Mouse (Mus musculus) limb, embryonic 15.5 days (tissue): ENCODE measurements around the gene Gpr108. TPM values are rescaled to one million over a fixed set of nuclear protein-coding genes. Genes with fewer than 3 reads are reported as not detected.
A peak's percentile ranks its signal among the peaks of the same experiment; 100 is the strongest.

Source experiments
- ATAC-seq: fragments of 200-750 bp; cut with Nextera tagmentation; 2 replicates; pipeline ENCODE4 v1.8.0; 2017; ENCODE audit warnings: low read depth, moderate TSS enrichment; ENCODE audit not compliant: insufficient number of reproducible peaks, low FRiP score, low TSS enrichment
- H3K27ac ChIP-seq: fragments of 300-500 bp; sonication (generic); 2 replicates; pipeline ENCODE4 v1.5.1; 2015; ENCODE audit warnings: moderate library complexity, mild to moderate bottlenecking, inconsistent platforms
- H3K27me3 ChIP-seq: fragments of 300-500 bp; sonication (generic); 2 replicates; pipeline ENCODE4 v1.6.1; 2015; ENCODE audit warnings: inconsistent platforms
- H3K36me3 ChIP-seq: fragments of 300-500 bp; sonication (generic); 2 replicates; pipeline ENCODE4 v1.6.1; 2015; ENCODE audit warnings: inconsistent platforms
- H3K4me1 ChIP-seq: fragments of 300-500 bp; sonication (generic); 2 replicates; pipeline ENCODE4 v1.6.1; 2015; ENCODE audit warnings: inconsistent platforms
- H3K4me2 ChIP-seq: fragments of 300-500 bp; sonication (generic); 2 replicates; pipeline ENCODE4 v1.6.1; 2015; ENCODE audit warnings: mild to moderate bottlenecking, inconsistent platforms
- H3K4me3 ChIP-seq: fragments of 300-500 bp; sonication (generic); 2 replicates; pipeline ENCODE4 v1.5.1; 2015; ENCODE audit warnings: mild to moderate bottlenecking, inconsistent platforms
- H3K9ac ChIP-seq: fragments of 300-500 bp; sonication (generic); 2 replicates; pipeline ENCODE4 v1.6.1; 2015; ENCODE audit warnings: inconsistent platforms
- H3K9me3 ChIP-seq: fragments of 300-500 bp; sonication (generic); 2 replicates; pipeline ENCODE4 v1.6.1; 2016; ENCODE audit warnings: inconsistent platforms
- WGBS: fragments of 180-500 bp; shearing (Covaris S2); methylation state at CpG from one replicate; pipeline ENCODE4 v1.1.7; 2015; 5-methylcytosine and 5-hydroxymethylcytosine counted together
- polyA plus RNA-seq: library from polyadenylated mRNA; unstranded; fragments of >200 nt; fragmentation: Nextera tagmentation; extraction: Ambion mirVana; gene quantifications from 2 replicates; pipeline ENCODE4 v1.2.1, GENCODE M21; 2015

Gpr108 gene
- polyA plus RNA-seq, 1 experiment from 2014 or later: 43.6 TPM

GRCm38 (mm10) chr17:57264972-57265945, 17.0 kb upstream of the Gpr108 start:
- no peaks in the 10 kb centered on the region for H3K27me3 ChIP-seq
- peak overlapping the region; percentile 10; the same call in 1 of the 2 replicates for H3K4me3 ChIP-seq
- H3K9me3 ChIP-seq: no peaks in the 10 kb centered on the region
- peak; percentile 61; the same call in 1 of the 2 replicates for ATAC-seq
- no peak overlapping the region for H3K9ac ChIP-seq
- H3K36me3 ChIP-seq: peaks cover 39% of the 10 kb centered on the region
- WGBS: 30% methylated on average over 21 of the region's 22 CpGs
- peaks cover 9% of the 10 kb centered on the region; the same call in 1 of the 2 replicates for H3K4me1 ChIP-seq
- H3K27ac ChIP-seq: peak overlapping the region; percentile 34; the same call in 1 of the 2 replicates
- H3K4me2 ChIP-seq: peak overlapping the region; percentile 30; the same call in 1 of the 2 replicates

- H3K9ac ChIP-seq: no peak overlapping the region
- no peaks in the 10 kb centered on the region for H3K9me3 ChIP-seq
- no peaks in the 10 kb centered on the region for H3K27me3 ChIP-seq
- ATAC-seq: no peak
- H3K4me1 ChIP-seq: peaks cover 9% of the 10 kb centered on the region; the same call in 1 of the 2 replicates
- H3K4me2 ChIP-seq: no peak overlapping the region
- 86% methylated on average over 2 of the region's 2 CpGs for WGBS
- H3K4me3 ChIP-seq: no peak overlapping the region
- no peak overlapping the region for H3K27ac ChIP-seq
- H3K36me3 ChIP-seq: peaks cover 50% of the 10 kb centered on the region
Observed at GRCm38 (mm10) chr17:57264164-57264563, 15.9 kb upstream of the Gpr108 start.

GRCm38 (mm10) chr17:57262901-57263550, 14.8 kb upstream of the Gpr108 start:
- 89% methylated on average over 17 of the region's 17 CpGs for WGBS
- peaks cover 60% of the 10 kb centered on the region for H3K36me3 ChIP-seq
- no peak overlapping the region for H3K9ac ChIP-seq
- ATAC-seq: no peak
- no peaks in the 10 kb centered on the region for H3K27me3 ChIP-seq
- no peak overlapping the region for H3K27ac ChIP-seq
- H3K9me3 ChIP-seq: no peaks in the 10 kb centered on the region
- H3K4me3 ChIP-seq: no peak overlapping the region
- peaks cover 9% of the 10 kb centered on the region; the same call in 1 of the 2 replicates for H3K4me1 ChIP-seq
- H3K4me2 ChIP-seq: no peak overlapping the region

DNA sequence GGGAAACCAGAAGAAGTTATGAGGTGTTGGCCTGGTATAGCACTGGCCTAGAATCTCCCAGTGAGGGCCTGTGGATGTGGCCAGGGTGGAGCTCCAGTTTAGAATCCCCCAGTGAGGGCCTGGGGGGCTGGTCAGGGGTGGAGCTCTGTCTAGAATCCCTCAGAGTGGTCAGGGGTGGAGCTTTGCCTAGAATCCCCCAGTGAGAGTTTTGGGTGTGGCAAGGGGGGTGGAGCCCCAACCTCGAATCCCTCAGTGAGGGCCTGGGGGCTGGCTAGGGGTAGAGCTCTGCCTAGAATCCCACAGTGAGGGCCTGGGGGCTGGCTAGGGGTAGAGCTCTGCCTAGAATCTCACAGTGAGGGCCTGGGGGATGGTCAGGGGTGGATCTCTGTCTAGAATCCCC, 13.6 kb upstream of the Gpr108 start:
- H3K9ac ChIP-seq: no peak overlapping the region
- no peaks in the 10 kb centered on the region for H3K27me3 ChIP-seq
- H3K4me1 ChIP-seq: peaks cover 9% of the 10 kb centered on the region; the same call in 1 of the 2 replicates
- no peaks in the 10 kb centered on the region for H3K9me3 ChIP-seq
- H3K4me2 ChIP-seq: no peak overlapping the region
- no peak overlapping the region for H3K27ac ChIP-seq
- peaks cover 70% of the 10 kb centered on the region for H3K36me3 ChIP-seq
- WGBS: 29% methylated on average over 1 of the region's 1 CpGs
- no peak overlapping the region for H3K4me3 ChIP-seq
- no peak; the same call in 1 of the 2 replicates for ATAC-seq

DNA sequence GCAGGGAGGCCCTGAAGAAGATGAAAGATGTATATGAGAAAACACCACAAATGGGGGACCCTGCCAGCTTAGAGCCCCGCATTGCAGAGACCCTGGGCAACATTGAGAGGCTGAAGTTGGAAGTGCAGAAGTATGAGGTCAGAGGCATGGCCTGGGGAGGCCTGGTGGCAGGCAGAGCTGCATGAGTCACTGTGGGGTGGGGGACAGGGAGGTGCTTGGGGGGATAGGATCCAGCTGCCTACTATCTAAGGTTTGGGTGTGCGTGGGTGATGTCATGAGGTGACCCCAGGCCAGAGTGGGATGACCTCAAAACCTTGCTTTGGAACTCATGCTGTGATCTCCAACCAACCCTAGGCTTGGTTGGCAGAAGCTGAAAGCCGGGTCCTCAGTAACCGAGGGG, 13.0 kb upstream of the Gpr108 start:
- Histone ChIP-seq H3K4me1 (peaks cover 9% of the 10 kb centered on the region; the same call in 1 of the 2 replicates), H3K9ac (no peak overlapping the region), H3K27me3 (no peaks in the 10 kb centered on the region), H3K36me3 (peaks cover 74% of the 10 kb centered on the region), H3K9me3 (no peaks in the 10 kb centered on the region), H3K4me2 (no peak overlapping the region), H3K4me3 (no peak overlapping the region), H3K27ac (no peak overlapping the region)
- no peak for ATAC-seq
- WGBS: 92% methylated on average over 4 of the region's 4 CpGs

DNA sequence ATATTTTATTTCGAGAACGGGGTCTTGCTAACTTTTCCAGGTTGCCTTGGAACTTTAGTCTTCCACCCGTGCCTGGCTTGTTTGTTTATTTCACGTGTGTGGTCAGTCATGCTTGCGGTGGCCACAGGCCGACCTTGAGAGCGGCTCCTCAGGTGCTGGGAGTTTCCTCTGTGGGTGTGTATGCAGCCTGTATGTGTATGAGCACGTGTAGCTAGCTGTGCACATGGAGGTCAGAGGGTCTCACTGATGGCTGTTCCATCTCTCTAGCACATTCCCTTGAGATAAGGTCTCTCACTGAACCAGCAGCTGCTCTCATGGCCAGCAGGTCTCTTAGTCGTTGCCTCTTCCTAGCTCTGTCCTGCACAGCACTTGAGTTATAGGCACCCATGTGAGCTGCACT, 12.1 kb upstream of the Gpr108 start:
- Histone ChIP-seq H3K4me3 (no peak overlapping the region), H3K9ac (no peak overlapping the region), H3K9me3 (no peaks in the 10 kb centered on the region), H3K36me3 (peaks cover 82% of the 10 kb centered on the region), H3K27me3 (no peaks in the 10 kb centered on the region), H3K4me2 (no peak overlapping the region), H3K4me1 (peaks cover 6% of the 10 kb centered on the region; the same call in 1 of the 2 replicates), H3K27ac (no peak overlapping the region)
- ATAC-seq: no peak
- 89% methylated on average over 9 of the region's 9 CpGs for WGBS

- Histone ChIP-seq H3K9ac (no peak overlapping the region), H3K27ac (no peak overlapping the region), H3K27me3 (no peaks in the 10 kb centered on the region), H3K4me3 (no peak overlapping the region), H3K9me3 (no peaks in the 10 kb centered on the region), H3K36me3 (peaks cover 88% of the 10 kb centered on the region), H3K4me1 (peaks cover under 1% of the 10 kb centered on the region; the same call in 1 of the 2 replicates), H3K4me2 (no peak overlapping the region)
- 89% methylated on average over 8 of the region's 8 CpGs for whole genome bisulfite sequencing
- ATAC-seq: no peak
Observed at GRCm38 (mm10) chr17:57259742-57260141, 11.5 kb upstream of the Gpr108 start.

GRCm38 (mm10) chr17:57258191-57258590, 9.9 kb upstream of the Gpr108 start:
- ATAC-seq: no peak
- Histone ChIP-seq H3K36me3 (peaks cover 94% of the 10 kb centered on the region), H3K4me3 (no peak overlapping the region), H3K4me2 (no peak overlapping the region), H3K9ac (no peak overlapping the region), H3K9me3 (no peaks in the 10 kb centered on the region), H3K4me1 (no peaks in the 10 kb centered on the region), H3K27me3 (no peaks in the 10 kb centered on the region), H3K27ac (no peak overlapping the region)
- WGBS: 90% methylated on average over 3 of the region's 3 CpGs

DNA sequence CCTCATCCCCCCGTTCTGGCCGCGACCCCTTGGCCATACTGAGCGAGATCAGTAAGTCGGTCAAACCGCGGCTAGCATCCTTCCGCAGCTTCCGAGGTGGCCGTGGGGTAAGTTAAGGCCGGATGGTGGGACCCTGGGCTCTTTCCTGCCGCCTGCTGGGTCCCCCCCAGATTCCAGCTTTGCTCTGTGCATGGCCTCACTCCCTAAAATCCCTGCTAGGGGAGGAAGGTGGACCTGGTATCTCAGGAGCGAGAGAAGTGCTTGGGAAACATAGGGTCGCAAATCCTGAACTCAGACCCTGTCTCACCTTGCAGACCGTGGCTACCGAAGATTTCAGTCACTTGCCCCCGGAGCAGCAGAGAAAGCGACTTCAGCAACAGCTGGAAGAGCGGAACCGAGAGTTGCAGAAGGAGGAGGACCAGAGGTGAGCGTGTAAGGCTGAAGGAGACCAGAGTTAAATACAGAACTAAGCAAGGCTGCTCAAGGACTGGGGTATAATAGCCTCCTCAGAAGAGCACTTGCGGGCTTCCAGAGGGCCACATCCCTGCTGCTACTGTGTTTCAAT, 8.8 kb upstream of the Gpr108 start:
- 95% methylated on average over 22 of the region's 22 CpGs for WGBS
- Histone ChIP-seq H3K4me2 (no peak overlapping the region), H3K9me3 (no peaks in the 10 kb centered on the region), H3K4me3 (no peak overlapping the region), H3K27me3 (no peaks in the 10 kb centered on the region), H3K36me3 (peaks cover 82% of the 10 kb centered on the region), H3K9ac (no peak overlapping the region), H3K27ac (no peak overlapping the region), H3K4me1 (no peaks in the 10 kb centered on the region)
- ATAC-seq: no peak

DNA sequence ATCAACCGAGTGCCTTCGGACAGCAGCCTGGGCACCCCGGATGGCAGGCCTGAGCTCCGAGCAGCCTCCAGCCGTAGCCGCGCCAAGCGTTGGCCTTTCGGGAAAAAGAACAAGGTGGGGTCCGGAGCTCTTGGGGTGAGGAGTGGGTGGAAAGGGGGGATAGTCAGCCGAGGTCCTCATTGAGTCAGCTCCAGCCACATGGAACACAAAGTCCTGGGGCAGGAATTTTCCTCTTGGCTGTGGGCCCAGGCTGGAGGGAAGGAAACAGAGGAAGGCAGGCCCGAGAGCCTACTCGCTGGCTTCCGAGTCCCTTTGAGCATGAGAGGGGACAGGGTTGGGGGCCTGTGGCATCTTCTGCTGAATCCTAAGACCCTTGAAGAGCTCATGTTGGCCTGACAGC, 7.1 kb upstream of the Gpr108 start:
- Histone ChIP-seq H3K9me3 (no peaks in the 10 kb centered on the region), H3K4me2 (no peak overlapping the region), H3K4me1 (peaks cover 7% of the 10 kb centered on the region), H3K36me3 (peaks cover 66% of the 10 kb centered on the region), H3K9ac (no peak overlapping the region), H3K27ac (no peak overlapping the region), H3K4me3 (no peak overlapping the region), H3K27me3 (no peaks in the 10 kb centered on the region)
- ATAC-seq: no peak
- WGBS: 91% methylated on average over 14 of the region's 14 CpGs

- Histone ChIP-seq H3K9ac (no peak overlapping the region), H3K4me2 (no peak overlapping the region), H3K4me1 (peaks cover 19% of the 10 kb centered on the region), H3K4me3 (no peak overlapping the region), H3K27me3 (no peaks in the 10 kb centered on the region), H3K36me3 (peaks cover 47% of the 10 kb centered on the region), H3K27ac (no peak overlapping the region), H3K9me3 (no peaks in the 10 kb centered on the region)
- 77% methylated on average over 6 of the region's 6 CpGs for WGBS
- ATAC-seq: no peak
Observed at GRCm38 (mm10) chr17:57253306-57253705, 5.1 kb upstream of the Gpr108 start.
